Mouse (Mus musculus) subcutaneous adipose tissue, adult 2 months (tissue): Measurements from ENCODE around the gene Pfn2. TPM values are rescaled to one million over a fixed set of nuclear protein-coding genes. Genes with fewer than 3 reads are reported as not detected.

ENCODE experiments used
- polyA plus RNA-seq: library from polyadenylated mRNA; depleted of rRNA; stranded (reverse); fragments of >200 nt; gene quantifications from 2 replicates; pipeline ENCODE4 v1.2.3, GENCODE M21; 2012; ENCODE audit warnings: low replicate concordance; rRNA removed

Gene Pfn2
- 8.3 and 33.7 TPM in 2 replicates for polyA plus RNA-seq

DNA sequence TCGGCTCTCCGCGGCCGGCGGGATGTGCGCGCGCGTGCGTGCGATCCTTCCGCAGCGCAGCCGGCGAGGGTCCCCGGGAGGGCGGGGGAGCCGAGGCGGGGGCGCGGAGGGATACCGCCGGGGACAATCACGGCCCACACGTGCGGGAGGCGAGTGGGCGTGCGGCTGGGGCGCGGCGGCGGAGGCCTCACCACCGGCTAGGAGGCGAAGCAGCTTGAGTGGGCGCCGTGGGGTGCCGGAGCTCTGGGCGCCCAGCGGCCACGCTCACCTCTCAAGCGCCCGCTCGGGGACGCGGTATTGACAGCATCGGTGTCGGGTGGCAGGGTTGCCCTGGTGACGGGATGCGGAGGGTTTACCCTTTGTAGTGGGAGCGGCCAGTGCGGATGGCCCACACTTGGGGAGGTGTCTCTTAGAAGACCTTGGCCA lies at the start of gene Pfn2:
TSS of gene Pfn2 (minus strand) at position 320 of the 426 bp plus-strand sequence.

Other genes with a start within 250 kb of the Pfn2 start
- gene Commd2, start 196.4 kb downstream of the Pfn2 start, polyA plus RNA-seq, result 24.9 and 33.4 TPM in 2 replicates
- gene Ankub1, start 155.3 kb downstream of the Pfn2 start, polyA plus RNA-seq, result not detected in 2 replicates
- gene Rnf13, start 112.0 kb downstream of the Pfn2 start, polyA plus RNA-seq, result 61.0 and 99.0 TPM in 2 replicates